Mouse (Mus musculus) liver, embryonic 14.5 days (tissue): ENCODE results near the gene Galm. TPM values are rescaled to one million over a fixed set of nuclear protein-coding genes. Genes with fewer than 3 reads are reported as not detected.

Experiments used
- ATAC-seq: fragments of 200-750 bp; cut with Nextera tagmentation; 2 replicates; pipeline ENCODE4 v1.8.0; 2017; ENCODE audit warnings: moderate number of reproducible peaks, mild to moderate bottlenecking, moderate library complexity; ENCODE audit not compliant: insufficient read depth
- DNase-seq, 3 experiments: peaks; one replicate each; pipeline ENCODE4 v3.0.0-alpha.2; 2012 to 2013; ENCODE audit warnings: low read depth in 3 of 3, low spot score in 3 of 3
- H3K27ac ChIP-seq: fragments of 300-500 bp; sonication (generic); 2 replicates; pipeline ENCODE4 v1.5.1; 2014; ENCODE audit warnings: moderate library complexity, mild to moderate bottlenecking, control low read depth, inconsistent platforms
- H3K27me3 ChIP-seq: fragments of 300-500 bp; sonication (generic); 2 replicates; pipeline ENCODE4 v1.6.1; 2014; ENCODE audit warnings: mild to moderate bottlenecking, low read length, moderate library complexity; ENCODE audit not compliant: control insufficient read depth, insufficient read depth
- H3K36me3 ChIP-seq: fragments of 300-500 bp; sonication (generic); replicated peaks from 2 replicates; pipeline ENCODE4 v1.6.1; 2014; ENCODE audit warnings: low read depth; ENCODE audit not compliant: control insufficient read depth, insufficient read depth
- H3K4me1 ChIP-seq, 2 experiments: fragments of 200-500 bp in 1 of 2; fragments of 300-500 bp in 1 of 2; sonication (generic) in 1 of 2; replicated peaks; 2 replicates each; pipeline ENCODE4 v1.6.1; 2012 to 2014; ENCODE audit warnings: antibody characterized with exemption in 1 of 2, inconsistent platforms in 1 of 2, low read length in 1 of 2; ENCODE audit not compliant: control insufficient read depth in 2 of 2, insufficient read depth in 2 of 2
- H3K4me2 ChIP-seq: fragments of 300-500 bp; sonication (generic); 2 replicates; pipeline ENCODE4 v1.6.1; 2014; ENCODE audit warnings: low read depth, mild to moderate bottlenecking, control low read depth, moderate library complexity
- H3K4me3 ChIP-seq, 2 experiments: fragments of 200-500 bp in 1 of 2; fragments of 300-500 bp in 1 of 2; sonication (generic) in 1 of 2; 2 replicates each; pipeline ENCODE4 v1.5.1; 2012 to 2014; ENCODE audit warnings: low read depth in 2 of 2, low read length in 2 of 2, mild to moderate bottlenecking in 2 of 2, control low read depth in 1 of 2, inconsistent platforms in 1 of 2, moderate library complexity in 1 of 2; ENCODE audit not compliant: insufficient read depth in 1 of 2
- H3K9ac ChIP-seq: fragments of 300-500 bp; sonication (generic); replicated peaks from 2 replicates; pipeline ENCODE4 v1.6.1; 2014; ENCODE audit warnings: mild to moderate bottlenecking, control low read depth, moderate library complexity
- H3K9me3 ChIP-seq: fragments of 300-500 bp; sonication (generic); 2 replicates; pipeline ENCODE4 v1.6.1; 2016; ENCODE audit warnings: low read length, mixed read lengths; ENCODE audit not compliant: control insufficient read depth
- CTCF ChIP-seq: IDR thresholded peaks from 2 replicates; pipeline ENCODE4 v1.5.1; 2016; ENCODE audit warnings: antibody characterized with exemption, low read depth, control low read depth
- EP300 ChIP-seq: IDR thresholded peaks from 2 replicates; pipeline ENCODE4 v1.6.1; 2016; ENCODE audit warnings: antibody characterized with exemption, low read depth
- WGBS: fragments of 180-500 bp; shearing (Covaris S2); extraction: QIAGEN DNeasy Blood & Tissue Kit; methylation state at CpG from one replicate; pipeline ENCODE4 v1.1.7; 2014; ENCODE audit not compliant: insufficient replicate concordance; 5-methylcytosine and 5-hydroxymethylcytosine counted together
- polyA plus RNA-seq, 2 experiments: library from polyadenylated mRNA; depleted of rRNA in 1 of 2; stranded (reverse) in 1 of 2; unstranded in 1 of 2; fragments of >200 nt; fragmentation: Nextera tagmentation in 1 of 2; extraction: Ambion mirVana in 1 of 2; gene quantifications; 2 replicates each; pipeline versions ENCODE4 v1.2.1 to v1.2.3; 2012 to 2014

Gene Galm
- polyA plus RNA-seq, 2 experiments, result 14.0 to 22.7 TPM

DNA sequence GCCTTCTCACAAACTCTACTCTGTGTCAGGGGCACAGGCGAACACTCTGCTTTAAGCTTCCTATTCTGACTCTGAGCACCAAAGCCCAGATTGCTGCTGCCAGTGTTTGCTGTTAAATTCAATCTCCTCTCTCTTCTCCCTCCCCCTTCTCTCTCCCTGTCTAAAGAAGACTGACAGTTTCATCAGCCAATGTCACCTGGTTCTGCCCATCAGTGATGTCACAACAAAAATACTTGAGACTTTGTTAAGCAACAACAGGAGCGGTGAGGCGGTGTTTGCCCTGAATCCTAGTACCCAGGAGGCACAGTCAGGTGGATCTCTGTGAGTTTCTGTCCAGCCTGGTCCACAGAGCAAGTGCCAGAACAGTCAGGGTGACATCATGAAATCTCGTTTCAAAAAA is 13.8 kb upstream of the Galm start:
- Histone ChIP-seq H3K27ac (no peak overlapping the region), H3K9me3 (no peaks in the 10 kb centered on the region), H3K27me3 (no peaks in the 10 kb centered on the region), H3K4me3 (no peak overlapping the region), H3K4me2 (no peak overlapping the region), H3K36me3 (no peaks in the 10 kb centered on the region), H3K9ac (no peak overlapping the region), H3K4me1 (0 out of 4 replicates have a peak, but pooled peaks cover 0 to 2% of the 10 kb centered on the region in 2 experiments)
- DNase-seq (no peak), ATAC-seq (no peak)
- TF ChIP-seq EP300, result no peak
- TF ChIP-seq CTCF, result no peak
- 67% methylated on average over 4 of the region's 4 CpGs for WGBS

- no peaks in the 10 kb centered on the region for H3K27me3 ChIP-seq
- no peak overlapping the region for H3K9ac ChIP-seq
- 71% methylated on average over 3 of the region's 3 CpGs for WGBS
- H3K9me3 ChIP-seq, result no peaks in the 10 kb centered on the region
- no peak overlapping the region for H3K27ac ChIP-seq
- H3K36me3 ChIP-seq, result no peaks in the 10 kb centered on the region
- ATAC-seq (no peak), DNase-seq (no peak)
- no peaks in the 10 kb centered on the region for H3K4me1 ChIP-seq
- TF ChIP-seq EP300 (no peak), CTCF (no peak)
- H3K4me3 ChIP-seq, result no peak overlapping the region
- H3K4me2 ChIP-seq, result no peak overlapping the region
These were observed 6.9 kb upstream of the Galm start for GRCm38 (mm10) chr17:80120396-80120795.

GRCm38 (mm10) chr17:80121833-80122232 is 5.4 kb upstream of the Galm start:
- ATAC-seq, result no peak
- Histone ChIP-seq H3K27ac (no peak overlapping the region), H3K4me1 (no peaks in the 10 kb centered on the region), H3K4me2 (no peak overlapping the region), H3K9me3 (no peaks in the 10 kb centered on the region), H3K36me3 (no peaks in the 10 kb centered on the region), H3K27me3 (no peaks in the 10 kb centered on the region), H3K4me3 (no peak overlapping the region), H3K9ac (no peak overlapping the region)
- TF ChIP-seq CTCF (no peak), EP300 (no peak)
- no peak for DNase-seq
- WGBS, result 47% methylated on average over 1 of the region's 1 CpGs

DNA sequence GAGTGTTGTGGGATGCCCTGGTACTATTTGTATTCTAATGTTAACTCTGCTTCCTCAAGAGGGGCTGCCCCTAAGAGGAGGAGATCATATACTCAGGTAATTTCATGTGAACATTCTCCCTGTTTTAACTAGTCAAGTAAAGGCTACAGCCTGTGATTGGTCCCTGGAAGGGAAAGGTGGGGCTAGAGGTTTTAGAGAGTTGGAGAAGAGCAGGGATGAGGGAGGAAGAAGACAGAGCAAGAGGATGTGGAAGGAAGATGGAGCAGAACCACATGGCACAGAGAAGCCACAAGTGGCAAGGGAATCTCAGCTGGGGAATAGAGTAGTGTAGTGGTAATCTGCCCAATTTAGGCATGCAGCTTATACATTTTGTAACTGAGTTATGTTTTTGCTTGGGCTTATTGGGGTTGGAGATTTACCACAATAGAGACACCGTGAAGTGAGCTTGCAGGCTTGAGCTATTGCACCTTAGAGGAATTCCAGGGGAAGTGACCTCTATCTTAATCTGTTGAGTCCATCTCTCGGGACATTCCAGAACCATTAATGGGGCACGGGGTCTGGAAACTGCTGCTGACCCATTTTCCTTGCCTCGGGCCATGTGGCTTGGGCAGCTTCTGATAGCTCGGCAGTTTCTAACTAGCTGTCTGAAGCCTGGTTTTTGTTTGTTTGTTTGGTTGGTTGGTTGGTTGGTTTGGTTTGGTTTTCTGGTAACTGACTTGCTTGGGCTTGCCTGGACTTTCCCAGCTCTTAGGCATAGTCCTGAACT is 2.1 kb upstream of the Galm start:
- H3K27ac ChIP-seq, result no peak overlapping the region
- TF ChIP-seq EP300 (no peak), CTCF (no peak)
- no peak overlapping the region for H3K9ac ChIP-seq
- H3K9me3 ChIP-seq, result no peaks in the 10 kb centered on the region
- no peak overlapping the region for H3K4me2 ChIP-seq
- no peaks in the 10 kb centered on the region for H3K27me3 ChIP-seq
- H3K36me3 ChIP-seq, result no peaks in the 10 kb centered on the region
- ATAC-seq (no peak), DNase-seq (no peak)
- H3K4me3 ChIP-seq, result no peak overlapping the region
- peaks cover 0 to 7% of the 10 kb centered on the region in 2 experiments; a peak in 1 of 4 replicates for H3K4me1 ChIP-seq
- 55% methylated on average over 5 of the region's 5 CpGs for WGBS

GRCm38 (mm10) chr17:80126166-80126565 is 1.1 kb upstream of the Galm start:
- Histone ChIP-seq H3K36me3 (no peaks in the 10 kb centered on the region), H3K9me3 (no peaks in the 10 kb centered on the region), H3K4me2 (no peak overlapping the region), H3K27me3 (no peaks in the 10 kb centered on the region), H3K4me3 (no peak overlapping the region), H3K27ac (no peak overlapping the region), H3K4me1 (peaks cover 0 to 9% of the 10 kb centered on the region in 2 experiments; a peak in 1 of 4 replicates), H3K9ac (no peak overlapping the region)
- WGBS, result 70% methylated on average over 6 of the region's 6 CpGs
- DNase-seq (no peak), ATAC-seq (no peak)
- TF ChIP-seq CTCF, result no peak
- no peak for TF ChIP-seq EP300
